Mouse (Mus musculus) heart, embryonic 12.5 days (tissue): Measurements from ENCODE around the gene Sel1l3. TPM values are rescaled to one million over a fixed set of nuclear protein-coding genes. Genes with fewer than 3 reads are reported as not detected.

Experiments
- ATAC-seq: fragments of 200-750 bp; cut with Nextera tagmentation; 2 replicates; pipeline ENCODE4 v1.8.0; 2017; ENCODE audit warnings: moderate TSS enrichment, moderate library complexity; ENCODE audit not compliant: insufficient number of reproducible peaks, low FRiP score
- H3K27ac ChIP-seq: fragments of 300-500 bp; sonication (generic); 2 replicates; pipeline ENCODE4 v1.5.1; 2016; ENCODE audit warnings: mild to moderate bottlenecking, moderate library complexity; ENCODE audit not compliant: poor library complexity, severe bottlenecking
- H3K27me3 ChIP-seq: fragments of 300-500 bp; sonication (generic); replicated peaks from 2 replicates; pipeline ENCODE4 v1.6.1; 2016; ENCODE audit warnings: mild to moderate bottlenecking, moderate library complexity
- H3K36me3 ChIP-seq: fragments of 300-500 bp; sonication (generic); 2 replicates; pipeline ENCODE4 v1.6.1; 2016; ENCODE audit warnings: mild to moderate bottlenecking, moderate library complexity
- H3K4me1 ChIP-seq: fragments of 300-500 bp; sonication (generic); replicated peaks from 2 replicates; pipeline ENCODE4 v1.6.1; 2016; ENCODE audit warnings: mild to moderate bottlenecking
- H3K4me2 ChIP-seq: fragments of 300-500 bp; sonication (generic); 2 replicates; pipeline ENCODE4 v1.6.1; 2016; ENCODE audit warnings: mild to moderate bottlenecking, moderate library complexity
- H3K4me3 ChIP-seq: fragments of 300-500 bp; sonication (generic); 2 replicates; pipeline ENCODE4 v1.5.1; 2016; ENCODE audit warnings: mild to moderate bottlenecking
- H3K9ac ChIP-seq: fragments of 300-500 bp; sonication (generic); 2 replicates; pipeline ENCODE4 v1.6.1; 2016; ENCODE audit warnings: mild to moderate bottlenecking, moderate library complexity
- H3K9me3 ChIP-seq: fragments of 300-500 bp; sonication (generic); replicated peaks from 2 replicates; pipeline ENCODE4 v1.6.1; 2016; ENCODE audit warnings: mild to moderate bottlenecking, moderate library complexity
- WGBS: fragments of 180-500 bp; shearing (Covaris S2); methylation state at CpG from one replicate; pipeline ENCODE4 v1.1.7; 2016; 5-methylcytosine and 5-hydroxymethylcytosine counted together
- polyA plus RNA-seq: library from polyadenylated mRNA; unstranded; fragments of >200 nt; fragmentation: Nextera tagmentation; extraction: Ambion mirVana; gene quantifications from 2 replicates; pipeline ENCODE4 v1.2.1, GENCODE M21; 2016

Sel1l3 gene
- polyA plus RNA-seq, 1 experiment from 2014 or later, result 1.4 TPM

DNA sequence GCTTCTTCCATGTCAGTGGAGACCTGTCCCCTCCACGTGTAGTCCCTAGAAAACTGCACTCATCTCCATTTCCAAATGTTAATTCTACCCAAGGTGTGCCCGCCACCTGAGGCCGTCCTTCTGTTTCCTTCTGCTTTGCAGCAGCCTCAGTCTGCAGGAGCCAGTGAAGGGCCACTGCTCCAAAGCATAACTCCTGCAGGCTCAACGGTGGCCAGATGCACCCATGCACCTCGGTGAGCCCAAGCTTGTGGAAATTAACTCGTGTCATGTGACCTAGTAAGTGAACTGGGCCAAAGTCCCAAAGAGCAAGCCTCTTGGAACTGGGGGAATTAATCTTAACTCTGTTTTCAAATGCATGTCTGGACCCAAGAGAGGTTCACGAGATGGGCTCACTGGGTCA lies 40.8 kb downstream of the Sel1l3 start:
- WGBS, result 81% methylated on average over 7 of the region's 7 CpGs
- H3K4me3 ChIP-seq, result no peak overlapping the region
- no peak overlapping the region for H3K4me2 ChIP-seq
- H3K9me3 ChIP-seq, result no peaks in the 10 kb centered on the region
- H3K27ac ChIP-seq, result no peak overlapping the region
- H3K9ac ChIP-seq, result no peak overlapping the region
- H3K27me3 ChIP-seq, result no peaks in the 10 kb centered on the region
- no peak for ATAC-seq
- H3K36me3 ChIP-seq, result no peaks in the 10 kb centered on the region
- H3K4me1 ChIP-seq, result peaks cover 16% of the 10 kb centered on the region

DNA sequence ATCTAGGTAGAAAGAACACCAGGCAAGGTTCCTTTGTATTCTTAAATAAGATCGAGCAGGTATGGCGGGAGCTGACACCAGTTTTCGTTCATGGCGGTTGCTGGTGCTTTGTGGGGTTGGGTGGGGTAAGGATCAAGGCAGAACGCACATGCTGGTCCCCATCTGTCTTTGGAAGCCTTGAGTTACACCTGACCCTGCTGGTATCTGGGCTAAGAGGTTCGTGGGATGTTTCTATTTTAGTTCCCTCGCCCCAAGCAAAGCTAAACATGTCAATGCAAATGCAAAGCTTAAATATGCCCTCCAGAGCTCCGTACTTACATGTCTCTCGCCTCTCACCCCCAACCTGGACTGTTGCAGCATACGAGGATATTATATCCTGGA lies 41.5 kb downstream of the Sel1l3 start:
- Histone ChIP-seq H3K27me3 (no peaks in the 10 kb centered on the region), H3K4me3 (no peak overlapping the region), H3K9me3 (no peaks in the 10 kb centered on the region), H3K4me2 (no peak overlapping the region), H3K27ac (no peak overlapping the region), H3K9ac (no peak overlapping the region), H3K36me3 (no peaks in the 10 kb centered on the region), H3K4me1 (peaks cover 14% of the 10 kb centered on the region)
- WGBS, result 82% methylated on average over 10 of the region's 10 CpGs
- ATAC-seq, result no peak

DNA sequence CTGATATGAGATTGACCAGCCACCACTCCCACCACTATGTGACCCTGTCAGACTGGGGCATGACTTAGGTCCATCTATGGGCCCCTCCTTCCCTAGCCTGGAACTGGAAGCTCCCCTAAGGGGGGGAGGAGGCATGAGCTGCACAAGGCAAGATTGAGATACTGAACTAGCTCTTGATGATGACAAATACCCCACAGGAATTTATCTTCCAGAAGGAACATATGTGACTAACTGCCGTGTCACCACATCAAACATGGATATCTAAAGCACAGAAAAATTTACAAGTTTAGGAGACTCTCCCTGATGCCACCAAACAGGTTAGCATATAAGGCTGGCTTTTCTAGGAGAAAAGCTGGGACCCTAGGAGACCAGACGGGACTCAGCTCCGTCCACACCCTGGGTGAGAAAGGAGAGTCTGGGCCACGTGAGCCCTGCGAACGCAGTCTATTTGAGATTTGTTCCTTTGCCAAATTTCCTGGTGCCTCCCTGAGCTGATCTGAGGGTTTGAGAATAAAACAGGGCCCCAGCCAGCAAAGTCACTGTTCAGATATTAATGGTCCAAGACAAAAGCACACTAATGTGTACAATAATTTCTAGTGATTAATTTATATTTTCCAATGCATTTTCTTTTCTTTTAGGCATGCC lies 42.0 kb downstream of the Sel1l3 start:
- Histone ChIP-seq H3K9me3 (no peaks in the 10 kb centered on the region), H3K4me2 (no peak overlapping the region), H3K9ac (no peak overlapping the region), H3K27ac (no peak overlapping the region), H3K36me3 (no peaks in the 10 kb centered on the region), H3K27me3 (no peaks in the 10 kb centered on the region), H3K4me1 (peaks cover 10% of the 10 kb centered on the region; the same call in 1 of the 2 replicates), H3K4me3 (no peak overlapping the region)
- 81% methylated on average over 6 of the region's 6 CpGs for WGBS
- no peak for ATAC-seq

DNA sequence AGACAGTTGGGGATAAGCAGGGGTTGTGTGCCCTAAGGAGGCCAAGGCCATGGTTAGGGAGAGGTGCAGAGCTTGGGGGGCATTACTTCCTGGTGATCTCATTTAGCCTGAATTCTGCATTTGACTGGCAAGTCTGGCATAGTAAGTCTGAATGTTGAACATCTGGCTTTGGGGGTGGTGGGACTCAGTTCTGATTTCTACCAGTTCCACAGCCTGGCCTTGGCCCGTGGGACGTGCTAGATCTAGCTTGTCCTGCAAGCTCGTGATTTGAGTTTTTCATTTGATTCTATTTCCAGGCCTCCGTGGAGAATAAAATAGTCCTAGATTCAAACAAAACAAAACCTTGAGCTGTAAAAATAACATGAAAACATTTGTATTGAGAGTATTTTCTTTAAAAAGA lies 46.2 kb downstream of the Sel1l3 start:
- H3K4me3 ChIP-seq, result no peak overlapping the region
- no peak overlapping the region for H3K9ac ChIP-seq
- H3K9me3 ChIP-seq, result no peaks in the 10 kb centered on the region
- ATAC-seq, result no peak
- H3K36me3 ChIP-seq, result no peaks in the 10 kb centered on the region
- no peak overlapping the region for H3K27ac ChIP-seq
- H3K4me1 ChIP-seq, result no peaks in the 10 kb centered on the region
- H3K27me3 ChIP-seq, result no peaks in the 10 kb centered on the region
- 88% methylated on average over 4 of the region's 4 CpGs for WGBS
- H3K4me2 ChIP-seq, result no peak overlapping the region

DNA sequence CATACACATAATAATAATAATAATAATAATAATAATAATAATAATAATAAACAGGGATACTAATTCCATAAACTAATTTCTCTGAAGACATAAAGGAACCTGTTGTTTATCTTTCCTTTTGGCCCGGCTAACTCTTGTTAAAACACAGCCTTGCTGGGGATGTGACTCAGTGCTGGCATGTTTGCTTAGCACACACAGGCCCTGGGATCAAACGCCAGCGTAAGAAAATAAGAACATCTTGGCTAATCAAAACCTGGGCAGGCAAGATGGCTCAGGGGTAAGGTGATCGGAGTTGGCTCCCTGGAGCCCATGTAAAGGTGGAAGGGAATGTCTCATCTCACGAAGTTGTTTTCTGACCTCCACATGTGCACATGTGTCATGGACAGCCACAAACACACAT lies 48.1 kb downstream of the Sel1l3 start:
- H3K9ac ChIP-seq, result no peak overlapping the region
- H3K27ac ChIP-seq, result no peak overlapping the region
- 83% methylated on average over 5 of the region's 5 CpGs for WGBS
- no peak overlapping the region for H3K4me3 ChIP-seq
- H3K36me3 ChIP-seq, result no peaks in the 10 kb centered on the region
- no peak for ATAC-seq
- no peaks in the 10 kb centered on the region for H3K4me1 ChIP-seq
- H3K4me2 ChIP-seq, result no peak overlapping the region
- H3K9me3 ChIP-seq, result no peaks in the 10 kb centered on the region
- H3K27me3 ChIP-seq, result no peaks in the 10 kb centered on the region

DNA sequence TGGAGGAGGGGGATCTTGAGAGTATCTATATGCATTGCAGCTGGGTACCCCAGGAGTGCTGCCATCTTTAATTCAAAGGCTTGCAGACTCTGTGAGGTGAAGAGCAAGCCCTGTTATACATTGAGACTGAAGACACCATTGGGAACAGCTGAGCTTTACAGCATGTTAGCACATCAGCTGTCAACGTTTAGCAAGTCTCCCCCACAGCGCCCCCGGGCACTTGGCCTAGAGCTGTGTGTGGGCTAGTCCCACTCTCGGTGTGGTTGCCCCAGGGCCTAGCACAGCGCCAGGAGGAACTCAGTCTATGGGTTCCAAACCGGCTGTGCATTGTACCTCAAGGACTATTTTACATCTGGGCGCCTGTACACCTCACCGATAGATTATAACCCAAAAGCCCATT lies 51.3 kb downstream of the Sel1l3 start:
- no peak overlapping the region for H3K9ac ChIP-seq
- H3K9me3 ChIP-seq, result no peaks in the 10 kb centered on the region
- H3K27me3 ChIP-seq, result no peaks in the 10 kb centered on the region
- 84% methylated on average over 8 of the region's 8 CpGs for WGBS
- ATAC-seq, result no peak
- H3K27ac ChIP-seq, result no peak overlapping the region
- no peaks in the 10 kb centered on the region for H3K4me1 ChIP-seq
- H3K36me3 ChIP-seq, result no peaks in the 10 kb centered on the region
- H3K4me3 ChIP-seq, result no peak overlapping the region
- H3K4me2 ChIP-seq, result no peak overlapping the region

DNA sequence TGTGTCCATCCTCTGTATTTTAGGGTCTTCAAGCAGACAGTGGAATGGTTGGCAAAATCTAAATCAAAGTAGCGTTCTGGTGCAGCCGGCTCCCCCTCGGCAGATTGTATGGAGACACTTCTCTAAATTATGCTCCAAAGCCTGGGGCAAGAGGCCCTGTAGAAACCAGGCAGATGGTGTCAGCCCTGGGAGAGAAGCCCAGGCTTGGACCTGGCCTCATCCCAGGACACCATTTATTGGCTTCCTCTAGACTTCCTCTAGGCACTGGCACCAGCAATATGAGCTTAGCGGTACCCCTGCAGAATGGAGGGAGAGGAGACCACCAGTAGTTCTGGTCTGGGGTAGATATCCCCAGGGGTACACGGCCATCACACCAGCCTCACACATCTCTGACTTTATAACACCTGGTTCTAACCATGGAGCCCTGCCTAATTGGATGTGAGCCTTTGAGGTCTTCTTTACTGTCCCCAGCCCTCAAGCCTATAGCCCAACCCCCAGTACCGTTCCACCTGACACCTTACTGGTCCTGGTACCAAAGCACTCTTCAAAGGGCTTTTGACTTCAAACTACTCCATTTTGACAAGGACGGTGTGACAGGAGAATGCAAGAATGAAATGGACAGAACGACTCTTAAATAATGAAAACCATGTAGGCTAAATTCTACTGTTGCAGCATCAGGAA lies 52.1 kb downstream of the Sel1l3 start:
- Histone ChIP-seq H3K9me3 (no peaks in the 10 kb centered on the region), H3K27me3 (no peaks in the 10 kb centered on the region), H3K36me3 (no peaks in the 10 kb centered on the region), H3K4me2 (no peak overlapping the region), H3K4me3 (no peak overlapping the region), H3K9ac (no peak overlapping the region), H3K27ac (no peak overlapping the region), H3K4me1 (no peaks in the 10 kb centered on the region)
- ATAC-seq, result no peak
- WGBS, result 87% methylated on average over 8 of the region's 8 CpGs

DNA sequence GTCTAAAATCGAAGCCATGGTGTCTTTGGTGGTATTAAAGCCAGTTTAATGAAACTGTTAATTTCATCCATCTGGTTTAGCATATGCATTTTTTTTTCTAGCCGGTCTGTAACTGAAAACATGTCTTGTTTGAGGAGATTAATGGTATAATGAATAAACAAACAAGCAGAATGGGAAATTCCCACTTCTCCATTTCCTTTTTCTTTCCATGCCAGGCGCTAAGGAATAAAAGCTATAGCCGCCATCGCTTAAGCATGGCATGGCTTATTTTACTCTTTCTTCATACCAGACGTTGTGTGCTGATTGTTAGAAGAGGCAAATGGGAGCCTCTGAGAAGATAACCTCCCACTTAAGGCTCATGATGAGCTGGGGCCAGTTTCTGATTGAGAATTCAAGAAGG lies 53.5 kb downstream of the Sel1l3 start:
- Histone ChIP-seq H3K27me3 (no peaks in the 10 kb centered on the region; the same call in 1 of the 2 replicates), H3K9ac (no peak overlapping the region), H3K9me3 (no peaks in the 10 kb centered on the region), H3K36me3 (no peaks in the 10 kb centered on the region), H3K4me2 (no peak overlapping the region), H3K4me1 (no peaks in the 10 kb centered on the region), H3K4me3 (no peak overlapping the region), H3K27ac (no peak overlapping the region)
- WGBS, result 83% methylated on average over 6 of the region's 6 CpGs
- no peak for ATAC-seq

DNA sequence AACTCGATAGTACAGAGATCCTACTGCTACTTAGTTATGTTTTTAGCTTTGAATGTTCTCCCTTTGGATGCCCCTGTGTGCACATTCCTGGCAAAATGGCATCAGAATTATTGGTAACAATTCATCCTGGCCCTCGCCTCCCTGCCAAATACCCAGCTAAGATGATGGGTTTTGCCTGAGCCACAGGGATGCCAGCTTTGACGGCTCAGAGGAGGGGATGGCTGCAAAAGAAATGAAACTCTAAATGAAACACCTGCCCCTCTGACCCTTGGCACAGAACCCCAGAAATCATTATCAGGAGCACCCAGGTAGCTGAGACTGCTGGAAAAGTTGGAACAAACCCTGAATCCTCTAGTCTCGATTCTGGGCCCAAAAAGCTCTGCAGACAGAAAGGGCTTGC lies 54.1 kb downstream of the Sel1l3 start:
- Histone ChIP-seq H3K9ac (no peak overlapping the region), H3K27me3 (no peaks in the 10 kb centered on the region; the same call in 1 of the 2 replicates), H3K36me3 (no peaks in the 10 kb centered on the region), H3K4me2 (no peak overlapping the region), H3K9me3 (no peaks in the 10 kb centered on the region), H3K4me1 (peaks cover 3% of the 10 kb centered on the region), H3K4me3 (no peak overlapping the region), H3K27ac (no peak overlapping the region)
- WGBS, result 78% methylated on average over 4 of the region's 4 CpGs
- ATAC-seq, result no peak

DNA sequence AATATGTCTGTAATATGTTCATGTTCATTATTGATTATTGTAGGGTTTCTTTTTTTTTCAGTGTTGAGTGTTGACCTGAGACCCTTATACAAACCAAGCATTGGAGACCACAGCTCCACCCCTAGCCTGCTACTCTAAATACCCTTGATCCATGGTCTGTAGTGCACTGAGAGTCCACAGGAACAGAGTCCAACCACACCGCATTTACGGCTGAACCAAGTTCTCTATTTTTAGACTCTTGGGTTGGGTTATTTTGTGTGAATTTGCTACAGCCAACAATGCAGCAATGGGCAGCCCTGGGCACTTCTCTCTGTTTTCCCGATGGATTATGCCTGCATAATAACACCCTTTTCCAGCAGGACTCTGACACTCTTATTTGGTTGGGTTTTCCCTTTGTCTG lies 54.6 kb downstream of the Sel1l3 start:
- peaks cover 8% of the 10 kb centered on the region for H3K4me1 ChIP-seq
- H3K27ac ChIP-seq, result no peak overlapping the region
- no peak overlapping the region for H3K4me2 ChIP-seq
- no peaks in the 10 kb centered on the region for H3K9me3 ChIP-seq
- no peak for ATAC-seq
- no peak overlapping the region for H3K4me3 ChIP-seq
- 72% methylated on average over 3 of the region's 3 CpGs for WGBS
- H3K36me3 ChIP-seq, result no peaks in the 10 kb centered on the region
- H3K27me3 ChIP-seq, result no peaks in the 10 kb centered on the region; the same call in 1 of the 2 replicates
- no peak overlapping the region for H3K9ac ChIP-seq

DNA sequence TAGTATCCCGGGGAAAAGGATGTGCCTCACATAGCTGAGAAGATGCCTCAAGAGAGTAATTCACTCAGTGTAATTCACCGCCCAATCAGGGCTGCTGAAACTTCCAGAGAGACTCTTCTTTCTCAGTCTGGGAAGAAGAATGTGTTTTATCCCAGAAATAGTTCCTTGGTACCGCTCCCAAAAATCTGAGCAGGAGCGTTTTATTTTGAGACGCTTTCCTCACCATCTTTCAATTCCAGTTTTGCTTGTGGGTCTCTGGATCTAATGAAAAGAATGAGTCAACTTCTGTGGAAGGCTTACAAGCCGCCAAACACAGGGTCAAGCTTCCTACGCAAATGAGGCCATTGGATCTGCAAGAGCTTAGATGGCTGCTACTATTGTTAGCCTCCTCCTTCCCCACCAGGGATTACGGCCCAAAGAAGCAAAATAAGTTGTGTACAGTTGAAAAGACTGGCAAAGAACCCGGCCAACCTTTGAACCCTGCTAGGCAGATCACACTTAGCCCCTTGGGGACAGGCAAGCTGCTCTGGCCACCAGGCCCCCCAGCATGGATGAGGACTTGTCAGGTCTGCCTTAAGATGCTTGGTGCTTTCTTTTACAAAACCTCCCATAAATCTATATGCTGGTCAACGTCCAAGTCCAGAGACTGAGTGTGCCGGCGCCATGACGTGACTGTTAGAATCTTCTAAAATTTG lies 57.6 kb downstream of the Sel1l3 start:
- Histone ChIP-seq H3K9me3 (no peaks in the 10 kb centered on the region), H3K4me3 (no peak overlapping the region), H3K4me1 (peaks cover 17% of the 10 kb centered on the region), H3K9ac (no peak overlapping the region), H3K27me3 (no peaks in the 10 kb centered on the region; the same call in 1 of the 2 replicates), H3K36me3 (no peaks in the 10 kb centered on the region), H3K4me2 (no peak overlapping the region), H3K27ac (no peak overlapping the region)
- WGBS, result 75% methylated on average over 13 of the region's 13 CpGs
- ATAC-seq, result no peak
